Mouse (Mus musculus) left cerebral cortex, adult 8-10 months (tissue): ENCODE data around the gene Pomc. TPM values are rescaled to one million over a fixed set of nuclear protein-coding genes. Genes with fewer than 3 reads are reported as not detected.
A peak's percentile ranks its signal among the peaks of the same experiment; 100 is the strongest.

ENCODE experiments used
- DNase-seq, 2 experiments: peaks; one replicate each; pipeline ENCODE4 v3.0.0; 2022; ENCODE audit warnings: low spot score in 2 of 2
- total RNA-seq, 4 experiments: library from RNA; stranded (reverse); gene quantifications; 2 replicates each; pipeline ENCODE4 v1.2.4; 2022

The Pomc gene
- total RNA-seq, result 1 to 10 TPM; 2.3 to 9.3 (median 2.8) TPM

GRCm38 (mm10) chr12:3954651-3955050 is at the start of gene Pomc:
Pomc (plus strand) TSS chr12:3954951.
- no peak for DNase-seq

- no peak for DNase-seq
Measured at GRCm38 (mm10) chr12:3905436-3905835, 49.3 kb upstream of the Pomc start.

GRCm38 (mm10) chr12:3906308-3906707 is 48.4 kb upstream of the Pomc start:
- DNase-seq, result no peak

GRCm38 (mm10) chr12:3907008-3907407 is 47.7 kb upstream of the Pomc start:
- no peak for DNase-seq

- no peak for DNase-seq
Measured at GRCm38 (mm10) chr12:3907418-3907817, 47.3 kb upstream of the Pomc start.

- no peak for DNase-seq
Measured at GRCm38 (mm10) chr12:3910466-3911093, 44.2 kb upstream of the Pomc start.

- no peak for DNase-seq
Measured at GRCm38 (mm10) chr12:3911831-3912348, 42.9 kb upstream of the Pomc start.

GRCm38 (mm10) chr12:3915852-3916251 is 38.9 kb upstream of the Pomc start:
- DNase-seq, result no peak

- no peak for DNase-seq
Measured at GRCm38 (mm10) chr12:3917668-3918341, 36.9 kb upstream of the Pomc start.

- DNase-seq, result no peak
Measured at GRCm38 (mm10) chr12:3918577-3918976, 36.2 kb upstream of the Pomc start.

GRCm38 (mm10) chr12:3919423-3919822 is 35.3 kb upstream of the Pomc start:
- no peak for DNase-seq

- peak in 1 of 2 experiments; percentile 53 for DNase-seq
Measured at GRCm38 (mm10) chr12:3926127-3926526, 28.6 kb upstream of the Pomc start.

- DNase-seq, result no peak
Measured at GRCm38 (mm10) chr12:3928841-3929240, 25.9 kb upstream of the Pomc start.

GRCm38 (mm10) chr12:3930090-3930865 is 24.5 kb upstream of the Pomc start:
- peak in 1 of 2 experiments; percentile 53 for DNase-seq

- DNase-seq, result no peak
Measured at GRCm38 (mm10) chr12:3942026-3942425, 12.7 kb upstream of the Pomc start.

- DNase-seq, result no peak
Measured at GRCm38 (mm10) chr12:3944454-3945073, 10.2 kb upstream of the Pomc start.

- no peak for DNase-seq
Measured at GRCm38 (mm10) chr12:3947503-3947902, 7.2 kb upstream of the Pomc start.

GRCm38 (mm10) chr12:3955371-3955770 is 620 bp downstream of the Pomc start:
- DNase-seq, result no peak

GRCm38 (mm10) chr12:3956351-3956750 is 1.6 kb downstream of the Pomc start:
- DNase-seq, result no peak

- DNase-seq, result peak; percentile 72 to 82
Measured at GRCm38 (mm10) chr12:3959791-3960543, 5.2 kb downstream of the Pomc start.

- no peak for DNase-seq
Measured at GRCm38 (mm10) chr12:3960553-3960952, 5.8 kb downstream of the Pomc start.
